Mouse (Mus musculus): Measurements from ENCODE around the gene Hist2h3c2. TPM values are rescaled to one million over a fixed set of nuclear protein-coding genes. Genes with fewer than 3 reads are reported as not detected.

Gene Hist2h3c2
- polyA plus RNA-seq, 1 experiment from 2014 or later: 8.1 TPM

DNA sequence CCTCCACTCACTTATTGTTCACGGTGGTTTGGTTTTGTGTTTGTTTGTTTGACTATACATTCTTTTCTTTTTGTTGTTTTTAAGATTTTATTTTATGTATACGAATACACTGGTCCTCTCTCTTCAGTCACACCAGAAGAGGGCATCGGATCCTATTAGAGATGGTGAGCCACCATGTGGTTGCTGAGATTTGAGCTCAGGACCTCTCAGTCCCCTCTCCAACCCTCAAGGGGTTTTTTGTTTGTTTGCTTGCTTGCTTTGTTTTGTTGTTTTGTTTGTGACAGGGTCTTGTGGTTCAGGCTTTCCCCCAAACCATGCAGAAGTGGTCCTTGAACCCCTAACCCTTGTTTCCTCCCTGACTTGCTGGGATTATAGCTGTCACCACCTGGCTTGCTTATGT, 22.7 kb upstream of the Hist2h3c2 start:
- Histone ChIP-seq H3K36me3 (replicated peaks; ENCODE audit: insufficient read depth, low read length) (no peaks in the 10 kb centered on the region), H3K9me3 (ENCODE audit: low read length) (no peaks in the 10 kb centered on the region), H3K27me3 (ENCODE audit: insufficient read depth, low read length) (no peaks in the 10 kb centered on the region), H3K4me1 (ENCODE audit: insufficient read depth) (peaks cover 26% of the 10 kb centered on the region), H3K27ac (ENCODE audit: low read depth) (peak overlapping the region; percentile 99), H3K9ac (replicated peaks) (peak overlapping the region; percentile 91; the same call in 1 of the 2 replicates), H3K4me3 (ENCODE audit: low read depth, low read length) (peak overlapping the region; percentile 70), H3K4me2 (ENCODE audit: low read depth, low read length) (peak overlapping the region; percentile 82)
- TF ChIP-seq CTCF (IDR thresholded peaks at IDR 0.05; ENCODE audit: low read depth) (no peak), EP300 (IDR thresholded peaks at IDR 0.05; ENCODE audit: low read depth) (no peak)
- 65% methylated on average over 3 of the region's 3 CpGs for WGBS (ENCODE audit: insufficient replicate concordance)
- ATAC-seq (no peak), DNase-seq (no peak)

DNA sequence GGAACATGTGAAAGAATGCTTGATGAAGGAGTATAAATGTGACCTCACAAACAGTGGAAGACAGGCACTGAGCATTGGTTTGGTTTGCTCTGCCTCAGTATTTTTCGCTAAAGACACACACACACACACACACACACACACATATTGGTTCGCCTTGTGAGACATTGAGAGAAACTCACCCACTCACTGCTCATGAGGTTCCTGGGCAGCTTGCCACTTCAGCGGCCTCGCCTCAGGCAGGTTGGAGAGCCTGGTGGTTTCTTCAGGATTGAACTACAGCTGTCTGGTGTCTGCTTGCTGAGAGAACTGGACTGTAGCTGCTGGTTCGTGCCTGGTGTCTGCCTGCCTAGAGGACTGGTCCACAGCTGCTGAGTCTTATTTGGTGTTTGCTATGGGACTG, 21.3 kb upstream of the Hist2h3c2 start:
- no peak for ATAC-seq
- no peak overlapping the region for H3K9ac ChIP-seq (replicated peaks)
- H3K36me3 ChIP-seq (replicated peaks; ENCODE audit: insufficient read depth, low read length): no peaks in the 10 kb centered on the region
- H3K9me3 ChIP-seq (ENCODE audit: low read length): no peaks in the 10 kb centered on the region
- H3K4me3 ChIP-seq (ENCODE audit: low read depth, low read length): no peak overlapping the region
- TF ChIP-seq EP300 (IDR thresholded peaks at IDR 0.05; ENCODE audit: low read depth) (no peak), CTCF (IDR thresholded peaks at IDR 0.05; ENCODE audit: low read depth) (no peak)
- 87% methylated on average over 5 of the region's 5 CpGs for WGBS (ENCODE audit: insufficient replicate concordance)
- H3K4me1 ChIP-seq (ENCODE audit: insufficient read depth): peaks cover 26% of the 10 kb centered on the region
- H3K4me2 ChIP-seq (ENCODE audit: low read depth, low read length): no peak overlapping the region
- H3K27me3 ChIP-seq (ENCODE audit: insufficient read depth, low read length): no peaks in the 10 kb centered on the region
- no peak for DNase-seq
- no peak overlapping the region for H3K27ac ChIP-seq (ENCODE audit: low read depth)

DNA sequence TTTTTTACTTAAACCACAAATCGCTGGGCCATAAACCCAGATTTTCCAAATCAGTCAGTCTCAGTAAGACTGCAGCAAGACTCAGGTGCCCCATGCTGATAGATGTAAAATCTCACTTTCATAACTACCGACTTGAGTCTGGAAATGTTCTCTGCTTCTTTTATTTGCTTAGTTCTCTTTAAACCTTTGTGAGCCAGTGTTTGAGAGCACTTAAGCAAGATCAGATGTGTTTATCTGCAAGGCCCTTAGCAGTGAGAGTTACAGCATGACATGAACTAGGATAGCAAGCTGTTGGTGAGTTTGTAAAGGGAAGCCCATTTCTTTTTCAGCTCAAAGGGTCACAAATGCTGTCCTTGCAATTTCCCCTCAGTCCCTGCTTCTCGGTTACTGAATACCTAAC, 18.3 kb upstream of the Hist2h3c2 start:
- H3K9me3 ChIP-seq (ENCODE audit: low read length): no peaks in the 10 kb centered on the region
- H3K36me3 ChIP-seq (replicated peaks; ENCODE audit: insufficient read depth, low read length): no peaks in the 10 kb centered on the region
- H3K27ac ChIP-seq (ENCODE audit: low read depth): no peak overlapping the region
- no peaks in the 10 kb centered on the region for H3K27me3 ChIP-seq (ENCODE audit: insufficient read depth, low read length)
- DNase-seq (no peak), ATAC-seq (no peak)
- WGBS (ENCODE audit: insufficient replicate concordance): 73% methylated on average over 3 of the region's 3 CpGs
- H3K4me2 ChIP-seq (ENCODE audit: low read depth, low read length): no peak overlapping the region
- H3K4me3 ChIP-seq (ENCODE audit: low read depth, low read length): no peak overlapping the region
- TF ChIP-seq EP300 (IDR thresholded peaks at IDR 0.05; ENCODE audit: low read depth) (no peak), CTCF (IDR thresholded peaks at IDR 0.05; ENCODE audit: low read depth) (no peak)
- no peak overlapping the region for H3K9ac ChIP-seq (replicated peaks)
- peaks cover 14% of the 10 kb centered on the region for H3K4me1 ChIP-seq (ENCODE audit: insufficient read depth)

DNA sequence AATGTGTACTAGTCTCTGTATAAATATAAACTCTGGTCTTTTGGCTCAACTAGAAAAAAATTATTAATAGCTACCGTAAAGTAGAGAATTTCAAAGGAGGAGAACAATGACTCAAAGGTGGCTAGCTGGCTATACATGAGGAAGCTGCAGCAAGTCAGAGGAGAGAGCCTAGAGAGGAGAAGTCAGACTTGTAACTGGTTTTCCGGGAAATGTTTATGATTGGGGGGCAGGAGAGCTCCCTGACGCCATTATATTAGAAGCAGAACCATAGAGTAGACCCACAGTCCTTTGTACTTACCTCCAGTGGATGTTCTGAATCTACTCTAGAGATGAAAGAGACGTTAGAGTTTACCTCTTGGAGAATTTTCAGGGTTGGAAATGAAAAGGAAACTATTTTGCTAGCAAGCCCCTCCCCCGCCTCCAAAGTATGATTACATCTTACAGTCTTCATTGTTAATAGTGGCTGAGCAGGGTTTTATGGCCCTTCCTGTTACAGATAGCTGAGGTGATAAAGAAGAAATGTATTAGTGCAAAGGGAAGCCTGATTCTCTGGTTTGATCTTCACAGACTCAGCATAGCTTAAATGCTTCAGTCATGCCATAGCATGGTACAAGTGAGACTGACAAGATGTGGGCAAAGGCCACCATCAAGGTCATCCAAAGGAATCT, 17.1 kb upstream of the Hist2h3c2 start:
- no peak overlapping the region for H3K4me3 ChIP-seq (ENCODE audit: low read depth, low read length)
- no peak for TF ChIP-seq EP300 (IDR thresholded peaks at IDR 0.05; ENCODE audit: low read depth)
- no peak for DNase-seq
- no peak overlapping the region for H3K27ac ChIP-seq (ENCODE audit: low read depth)
- H3K4me1 ChIP-seq (ENCODE audit: insufficient read depth): peaks cover 10% of the 10 kb centered on the region
- H3K27me3 ChIP-seq (ENCODE audit: insufficient read depth, low read length): no peaks in the 10 kb centered on the region
- 58% methylated on average over 5 of the region's 5 CpGs for WGBS (ENCODE audit: insufficient replicate concordance)
- H3K4me2 ChIP-seq (ENCODE audit: low read depth, low read length): no peak overlapping the region
- no peak for ATAC-seq
- H3K9ac ChIP-seq (replicated peaks): no peak overlapping the region
- H3K36me3 ChIP-seq (replicated peaks; ENCODE audit: insufficient read depth, low read length): no peaks in the 10 kb centered on the region
- H3K9me3 ChIP-seq (ENCODE audit: low read length): no peaks in the 10 kb centered on the region

DNA sequence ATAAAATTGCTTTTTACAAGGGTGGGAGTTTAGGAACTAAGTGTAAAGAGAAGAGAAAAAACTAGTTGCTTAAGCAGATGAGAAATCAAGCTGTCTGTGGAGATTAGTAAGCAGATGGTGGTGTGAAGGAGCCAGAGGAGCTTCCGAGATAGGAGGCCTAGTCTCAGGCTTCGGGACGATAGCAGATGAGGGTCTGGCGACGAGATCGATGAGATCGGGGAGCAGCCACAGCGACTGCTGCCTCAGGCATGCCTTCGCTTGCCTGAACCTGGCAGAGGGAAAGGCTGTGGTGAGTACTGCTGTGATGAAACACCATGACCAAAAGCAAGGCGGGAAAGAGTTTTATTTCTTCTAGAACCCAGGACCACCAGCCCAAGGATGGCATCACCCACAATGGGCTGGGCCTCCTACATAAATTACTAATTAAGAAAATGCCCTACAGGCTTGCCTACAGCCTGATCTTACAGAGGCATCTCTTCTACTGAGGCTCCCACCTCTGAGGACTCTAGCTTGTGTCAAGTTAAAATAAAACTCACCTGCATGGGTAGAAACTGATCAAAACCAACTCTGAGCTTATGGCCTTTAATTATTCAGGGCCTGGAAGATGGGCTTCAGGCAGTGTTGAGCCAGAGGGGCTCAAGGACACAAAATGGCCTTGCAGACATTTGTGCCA, 15.9 kb upstream of the Hist2h3c2 start:
- TF ChIP-seq CTCF (IDR thresholded peaks at IDR 0.05; ENCODE audit: low read depth) (no peak), EP300 (IDR thresholded peaks at IDR 0.05; ENCODE audit: low read depth) (peak; percentile 79; the same call in 1 of the 2 replicates)
- Histone ChIP-seq H3K4me1 (ENCODE audit: insufficient read depth) (peaks cover 17% of the 10 kb centered on the region), H3K4me3 (ENCODE audit: low read depth, low read length) (no peak overlapping the region), H3K27ac (ENCODE audit: low read depth) (peak overlapping the region; percentile 69), H3K36me3 (replicated peaks; ENCODE audit: insufficient read depth, low read length) (no peaks in the 10 kb centered on the region), H3K9me3 (ENCODE audit: low read length) (no peaks in the 10 kb centered on the region), H3K27me3 (ENCODE audit: insufficient read depth, low read length) (no peaks in the 10 kb centered on the region), H3K4me2 (ENCODE audit: low read depth, low read length) (peak overlapping the region; percentile 36), H3K9ac (replicated peaks) (peak overlapping the region; percentile 36; the same call in 1 of the 2 replicates)
- WGBS (ENCODE audit: insufficient replicate concordance): 44% methylated on average over 10 of the region's 10 CpGs
- ATAC-seq (peak; percentile 83), DNase-seq (peak; percentile 47)

DNA sequence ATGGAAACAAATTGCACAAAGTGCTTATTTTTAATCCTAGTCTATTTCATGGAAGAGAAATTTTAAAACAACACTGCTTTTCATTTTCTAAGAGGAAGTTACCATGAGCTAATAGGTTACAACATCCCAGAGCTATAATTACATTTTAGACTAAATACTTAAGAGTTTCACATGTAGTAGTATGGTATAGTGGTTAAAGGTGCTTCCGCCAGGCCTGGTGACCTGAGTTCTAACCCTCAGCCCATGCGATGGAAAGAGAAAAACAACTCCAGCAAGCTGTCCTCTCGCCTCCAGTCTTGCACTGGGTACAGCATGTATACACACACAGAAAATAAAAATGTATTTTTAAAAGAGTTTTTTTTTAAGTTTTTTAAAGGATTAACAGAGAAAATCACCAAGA, 12.9 kb upstream of the Hist2h3c2 start:
- Histone ChIP-seq H3K4me2 (ENCODE audit: low read depth, low read length) (no peak overlapping the region), H3K9me3 (ENCODE audit: low read length) (no peaks in the 10 kb centered on the region), H3K4me3 (ENCODE audit: low read depth, low read length) (no peak overlapping the region), H3K27me3 (ENCODE audit: insufficient read depth, low read length) (no peaks in the 10 kb centered on the region), H3K36me3 (replicated peaks; ENCODE audit: insufficient read depth, low read length) (no peaks in the 10 kb centered on the region), H3K4me1 (ENCODE audit: insufficient read depth) (peaks cover 32% of the 10 kb centered on the region), H3K9ac (replicated peaks) (no peak overlapping the region), H3K27ac (ENCODE audit: low read depth) (0 out of 2 replicates have a peak overlapping the region, but pooled peaks have one; percentile 25)
- ATAC-seq: no peak
- no peak for DNase-seq
- WGBS (ENCODE audit: insufficient replicate concordance): 58% methylated on average over 3 of the region's 3 CpGs
- TF ChIP-seq EP300 (IDR thresholded peaks at IDR 0.05; ENCODE audit: low read depth): no peak
- no peak for TF ChIP-seq CTCF (IDR thresholded peaks at IDR 0.05; ENCODE audit: low read depth)
